Mouse (Mus musculus): Measurements from ENCODE around the gene Bpifb9a.
A peak's percentile ranks its signal among the peaks of the same experiment; 100 is the strongest.
"Not testable (repeated sequence)": the region's sequence is repeated elsewhere in the genome, so short reads cannot be mapped to it uniquely, and the experiment has no call there.

Bpifb9a gene

DNA sequence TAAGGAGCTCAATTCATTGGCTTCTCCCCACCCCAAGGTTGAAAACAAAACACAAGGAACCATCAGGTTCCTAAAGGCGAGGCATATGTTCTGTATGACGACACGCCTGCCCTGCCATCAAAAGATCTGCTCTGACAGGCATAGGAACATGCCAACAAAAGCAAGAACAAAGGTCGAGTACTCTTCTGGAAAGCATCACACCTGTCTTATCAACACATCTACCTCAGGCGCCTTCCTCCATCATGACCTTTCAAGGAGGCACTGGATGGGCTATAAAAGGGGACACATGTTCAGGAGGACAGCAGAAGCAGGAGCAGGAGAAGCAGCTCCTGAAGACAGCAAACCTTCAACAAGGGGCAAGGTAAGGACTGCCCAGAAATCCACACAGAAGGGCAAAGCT is at the start of gene Bpifb9a:
Gene Bpifb9a (plus strand): TSS at position 301 of the 400 bp plus-strand sequence.
- not testable (repeated sequence) for DNase-seq (ENCODE audit: low read depth, low spot score)

DNA sequence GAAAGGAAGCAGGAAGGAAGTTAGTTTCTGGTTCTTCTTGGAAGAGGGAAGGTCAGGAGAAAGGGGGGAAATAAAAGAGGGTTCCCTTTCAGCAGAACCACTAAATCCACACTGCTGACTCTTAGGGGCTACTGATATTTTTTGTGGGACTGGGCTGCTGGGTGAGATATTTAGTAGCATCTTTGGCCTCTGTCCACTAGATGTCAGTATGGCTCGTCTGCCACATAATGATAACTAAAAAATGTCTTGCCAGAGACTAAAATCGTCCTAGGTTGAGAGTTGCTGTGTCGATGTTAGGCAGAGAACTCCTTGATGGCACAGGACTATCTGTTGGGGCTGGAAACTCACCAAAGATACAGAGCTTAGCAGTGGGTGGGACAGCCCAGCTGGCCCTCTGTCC is 48.5 kb upstream of the Bpifb9a start:
- DNase-seq (ENCODE audit: low read depth, low spot score): peak; percentile 31

DNA sequence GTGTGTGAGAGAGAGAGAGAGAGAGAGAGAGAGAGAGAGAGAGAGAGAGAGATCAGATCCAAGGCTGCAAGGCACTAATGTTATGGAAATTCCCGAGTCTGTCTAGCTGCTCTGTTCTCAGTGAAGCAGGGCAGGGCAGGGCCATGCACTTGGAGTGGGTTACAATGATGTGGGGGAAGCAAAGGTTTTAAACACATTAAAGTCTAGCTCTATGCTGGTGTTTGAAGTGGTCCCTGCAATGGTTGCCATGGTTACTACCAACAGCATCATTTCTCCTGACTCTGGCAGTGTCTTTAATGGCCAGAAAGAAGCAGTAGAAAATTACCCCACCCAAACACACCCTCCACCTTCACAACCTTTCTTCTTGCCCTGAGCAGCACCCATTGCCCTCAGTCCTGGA is 46.5 kb upstream of the Bpifb9a start:
- DNase-seq (ENCODE audit: low read depth, low spot score): no peak

DNA sequence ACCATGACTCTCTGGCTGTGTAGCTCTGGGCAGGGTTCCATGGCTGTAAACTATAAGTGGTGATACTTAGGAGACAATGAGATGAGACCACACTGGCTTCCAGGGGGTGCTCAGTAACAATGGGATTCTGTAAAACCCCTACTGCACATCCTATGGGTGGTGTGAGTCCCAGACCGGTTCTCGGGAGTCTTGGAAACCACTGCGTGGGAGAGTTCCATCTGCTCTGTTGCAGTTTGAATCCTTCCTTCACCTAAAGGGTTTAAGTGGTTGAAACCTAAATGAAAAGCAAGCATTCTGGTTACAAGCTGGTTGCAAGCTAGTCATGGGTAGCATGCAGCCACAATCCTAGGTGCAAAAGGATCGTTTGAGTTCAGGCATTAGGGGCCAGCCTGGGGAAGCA is 45.8 kb upstream of the Bpifb9a start:
- no peak for DNase-seq (ENCODE audit: low read depth, low spot score)

DNA sequence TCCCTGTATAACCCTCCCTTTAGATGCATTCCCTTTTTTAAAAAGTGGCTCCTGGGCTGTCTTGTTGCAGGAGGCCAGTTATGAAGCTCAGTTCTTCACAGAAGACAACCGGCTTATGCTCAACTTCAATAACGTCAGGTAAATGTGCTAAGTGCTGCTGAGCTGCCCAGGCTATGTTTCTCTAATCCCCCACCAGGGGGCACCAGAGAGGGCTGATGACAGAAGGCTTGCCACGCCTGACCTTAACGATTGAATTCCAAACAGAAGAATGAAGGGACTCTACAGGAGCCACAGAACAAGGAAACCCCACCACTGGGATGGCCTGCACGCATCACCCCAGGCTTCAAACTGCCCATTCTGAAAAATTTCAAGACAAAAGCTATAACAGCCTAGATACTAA is 42.5 kb upstream of the Bpifb9a start:
- DNase-seq (ENCODE audit: low read depth, low spot score): peak; percentile 78

DNA sequence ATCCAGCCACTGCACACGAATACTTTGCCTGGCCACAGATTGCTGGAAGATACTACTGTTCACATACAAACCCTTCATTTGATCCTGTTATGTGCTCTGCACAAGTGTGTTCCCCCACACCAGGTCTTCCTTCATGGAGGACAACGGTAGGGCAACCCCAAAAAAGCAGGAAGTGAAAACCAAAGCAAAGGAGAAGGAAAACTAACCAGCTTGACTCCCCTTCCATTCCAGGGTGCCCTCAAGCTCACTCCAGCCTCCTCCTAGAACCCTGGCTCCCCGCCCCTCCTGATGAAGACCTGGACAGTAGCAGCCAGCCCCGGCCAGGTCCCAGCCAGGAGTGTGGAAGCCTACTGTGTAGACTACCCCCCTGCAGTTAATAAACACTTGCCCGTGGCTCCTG is 37.7 kb upstream of the Bpifb9a start:
- DNase-seq (ENCODE audit: low read depth, low spot score): no peak

DNA sequence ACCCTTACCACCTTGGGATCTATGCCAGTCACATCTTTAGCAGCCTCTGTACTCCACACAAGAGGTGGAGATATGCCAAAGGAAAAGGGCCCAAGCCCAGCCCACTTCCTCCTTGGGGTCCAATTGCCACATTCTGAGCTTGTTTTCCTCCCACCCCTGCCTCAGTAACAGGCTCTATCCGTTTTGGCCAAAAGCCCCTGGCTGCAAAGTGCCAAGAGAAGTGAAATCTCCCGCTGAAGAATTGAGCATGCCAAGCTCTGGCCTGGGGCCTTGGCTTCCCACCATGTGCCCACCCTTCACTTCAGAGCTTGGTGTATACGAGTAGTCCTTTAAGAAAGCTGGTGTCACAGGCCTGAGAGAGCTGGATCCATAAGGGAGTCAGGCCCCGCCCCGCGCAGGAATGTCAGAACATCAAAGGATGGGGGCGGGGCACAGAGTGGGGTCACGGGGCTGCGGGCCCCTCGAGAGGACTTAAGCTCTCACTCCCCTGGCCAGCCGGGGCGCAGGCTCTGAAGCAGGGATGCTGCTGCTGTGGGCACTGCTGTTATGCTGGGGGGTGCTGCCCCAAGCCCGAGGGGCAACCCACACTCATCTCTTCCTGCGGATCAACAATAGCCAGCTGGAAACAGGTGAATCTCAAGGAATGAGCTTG is 34.3 kb upstream of the Bpifb9a start, which contains the start of gene Bpifb5:
Gene Bpifb5 (plus strand): TSS at position 478 of the 652 bp plus-strand sequence.
- peak; percentile 63 for DNase-seq (ENCODE audit: low read depth, low spot score)

GRCm38 (mm10) chr2:154223917-154224273 is 33.8 kb upstream of the Bpifb9a start:
- peak; percentile 23 for DNase-seq (ENCODE audit: low read depth, low spot score)

GRCm38 (mm10) chr2:154226991-154227390 is 30.7 kb upstream of the Bpifb9a start:
- no peak for DNase-seq (ENCODE audit: low read depth, low spot score)

DNA sequence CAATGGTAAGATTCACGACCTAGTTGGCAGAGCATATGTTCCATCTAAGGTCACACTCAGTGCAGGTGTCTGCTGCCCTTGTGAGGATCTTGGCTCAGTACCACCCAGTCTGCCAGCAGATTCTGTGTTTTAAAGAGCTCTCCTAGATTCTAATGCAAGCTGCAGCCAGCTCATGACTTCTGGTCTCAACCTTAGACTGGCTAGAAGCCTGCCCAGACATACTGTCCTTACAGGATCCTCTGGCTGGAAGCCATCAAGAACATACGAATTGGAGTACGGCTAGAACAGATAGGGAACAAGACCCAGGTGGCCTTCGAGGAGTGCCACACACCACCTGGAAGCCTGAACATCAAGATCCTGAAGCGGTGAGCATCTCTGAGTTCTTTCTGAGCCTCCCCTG is 29.8 kb upstream of the Bpifb9a start:
- DNase-seq (ENCODE audit: low read depth, low spot score): no peak

GRCm38 (mm10) chr2:154233426-154233825 is 24.2 kb upstream of the Bpifb9a start:
- DNase-seq (ENCODE audit: low read depth, low spot score): no peak

DNA sequence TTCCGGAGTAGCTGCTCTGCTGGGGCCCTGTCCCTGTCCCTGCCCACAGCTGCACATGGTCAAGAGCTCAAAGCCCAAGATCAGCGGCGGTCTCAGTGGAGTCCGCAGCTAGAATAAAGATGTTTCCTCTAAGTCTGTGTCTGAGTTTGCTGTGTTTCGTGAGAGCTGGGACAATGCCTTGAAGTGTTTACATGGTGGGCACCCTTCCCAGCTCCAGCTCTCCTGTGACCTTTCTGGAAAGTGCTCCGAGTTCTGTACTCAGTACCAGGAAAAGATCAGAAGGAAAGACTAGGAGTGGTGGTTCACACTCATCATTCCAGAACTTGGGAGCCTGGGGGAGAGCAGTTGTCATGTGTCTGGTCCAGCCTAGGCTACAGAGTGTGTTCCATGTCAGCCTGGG is 16.9 kb upstream of the Bpifb9a start:
- DNase-seq (ENCODE audit: low read depth, low spot score): no peak

DNA sequence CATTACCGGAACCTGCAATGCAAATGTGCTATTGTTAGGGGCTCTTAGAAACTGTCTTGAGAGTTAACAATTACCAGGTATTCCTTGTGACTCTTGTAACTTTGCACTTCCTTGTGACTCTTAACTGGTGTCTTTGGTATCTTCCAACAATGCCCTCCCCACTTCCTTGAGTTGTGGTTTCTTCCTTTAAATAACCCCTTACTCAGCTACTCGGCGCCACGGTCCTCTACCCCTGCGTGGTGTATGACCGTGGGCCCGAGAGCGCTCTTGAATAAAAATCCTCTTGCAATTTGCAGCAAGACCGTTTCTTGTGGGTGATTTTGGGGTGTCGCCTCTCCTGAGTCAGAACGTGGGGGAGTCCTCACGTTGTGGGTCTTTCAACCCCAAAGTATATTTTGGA is 14.9 kb upstream of the Bpifb9a start:
- not testable (repeated sequence) for DNase-seq (ENCODE audit: low read depth, low spot score)

GRCm38 (mm10) chr2:154243356-154244036 is 14.2 kb upstream of the Bpifb9a start:
- DNase-seq (ENCODE audit: low read depth, low spot score): no peak

- DNase-seq (ENCODE audit: low read depth, low spot score): no peak
These were observed 12.3 kb upstream of the Bpifb9a start for GRCm38 (mm10) chr2:154245322-154245721.

DNA sequence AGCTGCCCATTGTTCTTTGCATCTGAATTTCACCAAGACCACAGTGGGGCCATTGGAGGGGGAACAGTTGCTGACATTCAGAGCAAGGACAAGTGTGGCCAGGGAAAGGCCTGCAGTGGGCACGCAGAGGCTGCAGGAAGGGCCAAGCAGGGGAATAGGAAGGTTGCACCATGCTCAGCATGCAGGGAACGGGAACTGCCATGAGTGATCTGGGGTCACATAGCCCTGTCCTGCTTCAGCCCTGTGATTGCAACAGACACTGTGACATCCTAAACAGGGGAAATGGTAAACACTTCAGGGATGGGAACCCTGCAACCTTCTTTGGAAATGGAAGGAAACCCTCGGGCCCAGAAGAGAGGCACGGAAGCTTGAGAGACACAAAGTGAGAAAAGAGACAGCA is 2.4 kb upstream of the Bpifb9a start:
- not testable (repeated sequence) for DNase-seq (ENCODE audit: low read depth, low spot score)

DNA sequence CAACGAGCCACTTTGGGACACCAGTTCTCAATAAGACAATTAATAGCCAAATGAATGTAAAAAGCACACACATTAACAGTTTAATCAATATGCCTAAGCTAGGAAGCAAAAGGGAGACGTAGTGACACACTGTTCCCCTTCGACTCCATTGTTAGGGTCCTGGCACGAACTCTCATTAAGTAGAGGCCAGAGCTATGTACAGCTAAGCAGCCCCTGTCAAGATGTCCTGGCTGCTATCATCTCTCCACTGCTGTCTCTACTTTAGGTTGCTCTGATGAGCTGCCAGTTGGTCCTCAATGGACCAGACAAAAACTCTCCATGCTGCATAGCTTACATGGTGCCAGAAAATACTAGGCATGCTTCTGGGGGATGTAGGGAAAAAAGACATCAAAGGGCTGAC is 1.9 kb upstream of the Bpifb9a start:
- DNase-seq (ENCODE audit: low read depth, low spot score): no peak

DNA sequence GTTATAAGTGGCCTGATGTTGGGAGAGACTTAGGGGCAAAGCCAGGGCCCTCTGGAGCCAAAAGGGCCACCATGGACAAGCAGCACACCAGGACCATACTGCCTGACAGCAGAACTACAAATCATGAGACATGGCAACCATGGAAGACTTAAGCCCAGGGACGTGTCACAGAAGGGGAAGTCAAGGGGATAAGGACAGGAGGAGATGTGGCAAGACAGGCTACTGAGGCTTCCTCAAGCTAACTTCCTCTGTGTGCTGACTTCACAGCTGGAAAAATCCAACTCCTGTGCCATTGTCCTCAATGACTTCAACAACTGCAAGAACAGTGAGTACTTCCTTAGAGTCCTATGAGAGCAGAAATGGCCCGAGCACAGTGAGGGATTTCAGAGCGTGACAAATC is 6.7 kb downstream of the Bpifb9a start:
- not testable (repeated sequence) for DNase-seq (ENCODE audit: low read depth, low spot score)

- not testable (repeated sequence) for DNase-seq (ENCODE audit: low read depth, low spot score)
These were observed 34.2 kb downstream of the Bpifb9a start for GRCm38 (mm10) chr2:154291866-154292265.

DNA sequence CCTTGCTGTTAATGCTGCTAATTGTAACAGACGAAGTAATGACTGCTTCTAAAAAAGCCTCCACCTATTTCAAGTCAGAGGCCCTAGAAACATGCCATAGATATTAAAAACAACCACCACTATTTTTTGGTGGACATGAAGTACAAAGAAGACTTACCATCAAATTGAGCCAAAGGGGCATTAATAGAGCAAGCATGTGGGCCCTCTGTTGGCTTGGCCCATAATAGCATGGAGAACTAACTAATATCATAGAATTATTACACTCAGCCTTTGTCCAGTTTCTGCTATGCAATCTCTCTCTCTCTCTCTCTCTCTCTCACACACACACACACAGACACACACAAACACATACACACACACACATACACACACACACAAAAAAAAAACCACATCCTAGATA is 35.2 kb downstream of the Bpifb9a start:
- DNase-seq (ENCODE audit: low read depth, low spot score): no peak

- peak; percentile 63 for DNase-seq (ENCODE audit: low read depth, low spot score)
These were observed 37.1 kb downstream of the Bpifb9a start for GRCm38 (mm10) chr2:154294746-154295145.

DNA sequence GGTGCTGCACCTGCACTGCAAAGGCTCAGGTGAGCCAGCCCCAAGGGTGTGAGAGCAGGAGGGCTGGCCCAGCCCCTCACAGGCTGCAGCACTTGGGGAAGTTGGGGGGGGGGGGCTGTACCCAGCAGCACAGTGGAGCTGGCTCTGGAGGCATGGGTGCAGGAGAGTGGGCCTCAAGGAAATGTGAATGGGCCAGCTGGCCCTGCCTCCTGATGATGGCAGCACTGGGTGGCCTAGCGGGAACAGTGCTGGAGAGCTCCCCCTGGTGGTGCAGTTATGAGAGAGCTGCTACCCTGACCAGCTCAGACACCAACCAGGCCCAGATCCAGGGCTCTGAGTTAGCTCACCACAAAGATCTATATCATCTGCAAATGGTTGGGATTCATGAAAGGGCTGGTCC is 42.8 kb downstream of the Bpifb9a start:
- peak; percentile 84 for DNase-seq (ENCODE audit: low read depth, low spot score)

- DNase-seq (ENCODE audit: low read depth, low spot score): no peak
These were observed 44.1 kb downstream of the Bpifb9a start for GRCm38 (mm10) chr2:154301763-154302162.
